Mouse (Mus musculus) liver, adult 2 months (tissue): Measurements from ENCODE around the gene Srpx. TPM values are rescaled to one million over a fixed set of nuclear protein-coding genes. Genes with fewer than 3 reads are reported as not detected.

Experiments used
- DNase-seq: peaks from one replicate; pipeline ENCODE4 v3.0.0-alpha.2; 2011; ENCODE audit warnings: low read depth, low spot score; ENCODE audit errors: extremely low read depth
- H3K27ac ChIP-seq: fragments of 200-500 bp; replicated peaks from 2 replicates; pipeline ENCODE4 v1.5.1; 2012; ENCODE audit warnings: low read depth, mild to moderate bottlenecking, control low read depth, inconsistent platforms, low read length; ENCODE audit not compliant: insufficient read depth
- H3K27me3 ChIP-seq: fragments of 200-500 bp; 2 replicates; pipeline ENCODE4 v1.6.1; 2012; ENCODE audit warnings: mild to moderate bottlenecking, moderate library complexity, low read length, inconsistent platforms; ENCODE audit not compliant: control insufficient read depth, insufficient read depth
- H3K36me3 ChIP-seq: fragments of 200-500 bp; 2 replicates; pipeline ENCODE4 v1.6.1; 2012; ENCODE audit warnings: low read length, inconsistent platforms; ENCODE audit not compliant: control insufficient read depth, insufficient read depth
- H3K4me1 ChIP-seq: fragments of 200-500 bp; 2 replicates; pipeline ENCODE4 v1.6.1; 2011; ENCODE audit warnings: low read length; ENCODE audit not compliant: control insufficient read depth, insufficient read depth
- H3K4me3 ChIP-seq: fragments of 200-500 bp; 2 replicates; pipeline ENCODE4 v1.5.1; 2011; ENCODE audit warnings: low read depth, mild to moderate bottlenecking, control low read depth, low read length, moderate library complexity; ENCODE audit not compliant: insufficient read depth
- H3K79me2 ChIP-seq: fragments of 200-500 bp; 2 replicates; pipeline ENCODE4 v1.6.1; 2012; ENCODE audit warnings: inconsistent platforms, mild to moderate bottlenecking, low read length, moderate library complexity; ENCODE audit not compliant: control insufficient read depth, insufficient read depth
- H3K9ac ChIP-seq: fragments of 200-500 bp; 2 replicates; pipeline ENCODE4 v1.6.1; 2012; ENCODE audit warnings: low read depth, mild to moderate bottlenecking, control low read depth, inconsistent platforms, low read length
- CTCF ChIP-seq: fragments of 200-500 bp; IDR thresholded peaks from 2 replicates; pipeline ENCODE4 v1.5.1; 2011; ENCODE audit warnings: low read depth, low read length, control low read depth
- POLR2A ChIP-seq: fragments of 200-500 bp; IDR thresholded peaks from 2 replicates; pipeline ENCODE4 v1.6.1; 2011; ENCODE audit warnings: low read length, control low read depth; ENCODE audit not compliant: insufficient read depth; ENCODE audit errors: extremely low read depth
- WGBS: fragments of 180-500 bp; shearing (Covaris S2); methylation state at CpG from one replicate; pipeline ENCODE4 v1.1.7; 2018; 5-methylcytosine and 5-hydroxymethylcytosine counted together
- polyA plus RNA-seq: library from polyadenylated mRNA; depleted of rRNA; stranded (reverse); fragments of >200 nt; gene quantifications from 2 replicates; pipeline ENCODE4 v1.2.3, GENCODE M21; 2012; rRNA removed
- total RNA-seq: library from RNA; depleted of rRNA; stranded (reverse); fragments of >200 nt; gene quantifications from 2 replicates; pipeline ENCODE4 v1.2.3, GENCODE M21; 2014; rRNA removed

Gene Srpx
- total RNA-seq (0.20 and 0.46 TPM in 2 replicates), polyA plus RNA-seq (0.30 and 1.4 TPM in 2 replicates)

- DNase-seq: no peak
- 5% methylated on average over 19 of the region's 19 CpGs for WGBS
- no peak within 1 kb of the TSS for H3K9ac ChIP-seq
These were observed at the start of gene Srpx for GRCm38 (mm10) chrX:10117065-10117719. Srpx (minus strand) TSS chrX:10117709.

GRCm38 (mm10) chrX:10152390-10152789, 34.9 kb upstream of the Srpx start:
- H3K79me2 ChIP-seq: no peaks in the 10 kb centered on the region
- no peak for DNase-seq
- H3K4me1 ChIP-seq: no peaks in the 10 kb centered on the region
- TF ChIP-seq POLR2A (no peak), CTCF (no peak)
- no peaks in the 10 kb centered on the region for H3K36me3 ChIP-seq
- H3K9ac ChIP-seq: no peak overlapping the region
- no peak overlapping the region for H3K4me3 ChIP-seq
- H3K27me3 ChIP-seq: no peaks in the 10 kb centered on the region
- 74% methylated on average over 3 of the region's 3 CpGs for WGBS
- H3K27ac ChIP-seq: no peak overlapping the region

More at GRCm38 (mm10) chrX:10117065-10117719, at the start of gene Srpx:
- TF ChIP-seq CTCF (no peak), POLR2A (no peak)
- H3K27ac ChIP-seq: no peak within 1 kb of the TSS
- H3K4me1 ChIP-seq: no peaks in the 10 kb centered on the region
- H3K27me3 ChIP-seq: no peaks in the 10 kb centered on the region
- no peaks in the 10 kb centered on the region for H3K36me3 ChIP-seq
- H3K79me2 ChIP-seq: no peaks in the 10 kb centered on the region
- H3K4me3 ChIP-seq: no peak within 1 kb of the TSS

GRCm38 (mm10) chrX:10115780-10116179, 1.7 kb downstream of the Srpx start:
- no peak overlapping the region for H3K4me3 ChIP-seq
- H3K36me3 ChIP-seq: no peaks in the 10 kb centered on the region
- H3K27ac ChIP-seq: no peak overlapping the region
- no peaks in the 10 kb centered on the region for H3K4me1 ChIP-seq
- no peaks in the 10 kb centered on the region for H3K27me3 ChIP-seq
- no peak for TF ChIP-seq CTCF
- TF ChIP-seq POLR2A: no peak
- H3K9ac ChIP-seq: no peak overlapping the region
- 53% methylated on average over 3 of the region's 3 CpGs for WGBS
- DNase-seq: no peak
- H3K79me2 ChIP-seq: no peaks in the 10 kb centered on the region

GRCm38 (mm10) chrX:10110736-10111135, 6.8 kb downstream of the Srpx start:
- 83% methylated on average over 1 of the region's 1 CpGs for WGBS

GRCm38 (mm10) chrX:10108558-10108957, 9.0 kb downstream of the Srpx start:
- Histone ChIP-seq H3K4me1 (no peaks in the 10 kb centered on the region), H3K79me2 (no peaks in the 10 kb centered on the region)

More at GRCm38 (mm10) chrX:10110736-10111135, 6.8 kb downstream of the Srpx start:
- TF ChIP-seq CTCF: no peak
- no peak for TF ChIP-seq POLR2A
- Histone ChIP-seq H3K79me2 (no peaks in the 10 kb centered on the region), H3K27ac (no peak overlapping the region), H3K36me3 (no peaks in the 10 kb centered on the region), H3K27me3 (no peaks in the 10 kb centered on the region), H3K4me3 (no peak overlapping the region), H3K9ac (no peak overlapping the region), H3K4me1 (no peaks in the 10 kb centered on the region)
- DNase-seq: no peak

GRCm38 (mm10) chrX:10105475-10105874, 12.0 kb downstream of the Srpx start:
- Histone ChIP-seq H3K36me3 (no peaks in the 10 kb centered on the region), H3K79me2 (no peaks in the 10 kb centered on the region), H3K4me3 (no peak overlapping the region), H3K4me1 (no peaks in the 10 kb centered on the region), H3K27me3 (no peaks in the 10 kb centered on the region), H3K9ac (no peak overlapping the region), H3K27ac (no peak overlapping the region)
- no peak for DNase-seq
- TF ChIP-seq CTCF: no peak
- 75% methylated on average over 5 of the region's 5 CpGs for WGBS

More at GRCm38 (mm10) chrX:10108558-10108957, 9.0 kb downstream of the Srpx start:
- TF ChIP-seq CTCF (no peak), POLR2A (no peak)
- WGBS: 31% methylated on average over 4 of the region's 4 CpGs
- Histone ChIP-seq H3K27me3 (no peaks in the 10 kb centered on the region), H3K4me3 (no peak overlapping the region), H3K27ac (no peak overlapping the region), H3K9ac (no peak overlapping the region), H3K36me3 (no peaks in the 10 kb centered on the region)
- DNase-seq: peak; percentile 26
